Mouse (Mus musculus) thymus, adult 2 months (tissue): ENCODE measurements around the gene Tbc1d13.

Experiments used
- CTCF ChIP-seq: fragments of 200-500 bp; IDR thresholded peaks from 2 replicates; pipeline ENCODE4 v1.5.1; 2012; ENCODE audit warnings: mild to moderate bottlenecking, control low read depth, low read length, moderate library complexity, borderline replicate concordance; ENCODE audit not compliant: control insufficient read depth, poor library complexity, insufficient read depth; ENCODE audit errors: extremely low read depth
- POLR2A ChIP-seq: fragments of 200-500 bp; IDR thresholded peaks from 2 replicates; pipeline ENCODE4 v1.6.1; 2012; ENCODE audit warnings: mild to moderate bottlenecking, low read length, control low read depth, moderate library complexity; ENCODE audit not compliant: control insufficient read depth, poor library complexity, insufficient read depth; ENCODE audit errors: extremely low read depth

GRCm38 (mm10) chr2:30120269-30120668, 13.3 kb upstream of the Tbc1d13 start:
- TF ChIP-seq POLR2A (no peak), CTCF (no peak)
